Mouse (Mus musculus): ENCODE data around the gene Mgat4b. TPM values are rescaled to one million over a fixed set of nuclear protein-coding genes. Genes with fewer than 3 reads are reported as not detected.

The Mgat4b gene
- polyA plus RNA-seq, 1 experiment, result 89.2 TPM

GRCm38 (mm10) chr11:50277706-50278105, 67.0 kb downstream of the Mgat4b start:
- Histone ChIP-seq H3K36me3 (ENCODE audit: control insufficient read depth, insufficient read depth) (peaks cover 6% of the 10 kb centered on the region), H3K4me2 (ENCODE audit: low read depth) (no peak overlapping the region), H3K79me2 (ENCODE audit: control insufficient read depth, insufficient read depth) (peaks cover 96% of the 10 kb centered on the region), H3K27me3 (ENCODE audit: control insufficient read depth, insufficient read depth, insufficient read length) (no peaks in the 10 kb centered on the region), H3ac (ENCODE audit: control insufficient read depth, insufficient read length) (no peak overlapping the region), H3K4me3 (no peak overlapping the region)
- TF ChIP-seq SRF (IDR thresholded peaks at IDR 0.05; ENCODE audit: control insufficient read depth, insufficient read length, low read depth) (no peak), CEBPB (IDR thresholded peaks at IDR 0.05; ENCODE audit: insufficient read depth, poor library complexity, severe bottlenecking) (no peak), TCF3 (IDR thresholded peaks at IDR 0.05; ENCODE audit: insufficient read length, low read depth) (no peak), TCF12 (IDR thresholded peaks at IDR 0.05; ENCODE audit: insufficient read depth, poor library complexity, severe bottlenecking) (no peak), E2F4 (IDR thresholded peaks at IDR 0.05; ENCODE audit: insufficient read depth) (no peak), REST (IDR thresholded peaks at IDR 0.05; ENCODE audit: insufficient read depth, insufficient read length) (no peak), POLR2A (IDR thresholded peaks at IDR 0.05; ENCODE audit: insufficient read length, low read depth) (no peak), MAX (IDR thresholded peaks at IDR 0.05; ENCODE audit: low read depth) (no peak), MYOG (IDR thresholded peaks at IDR 0.05; ENCODE audit: control insufficient read depth in 1 of 3, insufficient read depth in 1 of 3, insufficient read length in 2 of 3, low read depth in 2 of 3) (no peak), MYOD1 (IDR thresholded peaks at IDR 0.05; ENCODE audit: control insufficient read depth in 1 of 3, insufficient read length in 2 of 3, low read depth in 2 of 3) (no peak), POLR2AphosphoS2 (IDR thresholded peaks at IDR 0.05; ENCODE audit: insufficient read length, low read depth) (no peak), USF1 (IDR thresholded peaks at IDR 0.05; ENCODE audit: low read depth) (no peak)

- no peak overlapping the region for H3K4me3 ChIP-seq
- H3ac ChIP-seq (ENCODE audit: control insufficient read depth, insufficient read length), result no peak overlapping the region
- H3K27me3 ChIP-seq (ENCODE audit: control insufficient read depth, insufficient read depth, insufficient read length), result no peaks in the 10 kb centered on the region
- TF ChIP-seq POLR2A (IDR thresholded peaks at IDR 0.05; ENCODE audit: insufficient read length, low read depth) (no peak), CEBPB (IDR thresholded peaks at IDR 0.05; ENCODE audit: insufficient read depth, poor library complexity, severe bottlenecking) (no peak), MYOG (IDR thresholded peaks at IDR 0.05; ENCODE audit: control insufficient read depth in 1 of 3, insufficient read depth in 1 of 3, insufficient read length in 2 of 3, low read depth in 2 of 3) (no peak), REST (IDR thresholded peaks at IDR 0.05; ENCODE audit: insufficient read depth, insufficient read length) (no peak), POLR2AphosphoS2 (IDR thresholded peaks at IDR 0.05; ENCODE audit: insufficient read length, low read depth) (no peak), SRF (IDR thresholded peaks at IDR 0.05; ENCODE audit: control insufficient read depth, insufficient read length, low read depth) (no peak), MAX (IDR thresholded peaks at IDR 0.05; ENCODE audit: low read depth) (no peak), E2F4 (IDR thresholded peaks at IDR 0.05; ENCODE audit: insufficient read depth) (no peak), TCF12 (IDR thresholded peaks at IDR 0.05; ENCODE audit: insufficient read depth, poor library complexity, severe bottlenecking) (no peak), TCF3 (IDR thresholded peaks at IDR 0.05; ENCODE audit: insufficient read length, low read depth) (no peak)
- peaks cover 96% of the 10 kb centered on the region for H3K79me2 ChIP-seq (ENCODE audit: control insufficient read depth, insufficient read depth)
- H3K36me3 ChIP-seq (ENCODE audit: control insufficient read depth, insufficient read depth), result peaks cover 6% of the 10 kb centered on the region
- H3K4me2 ChIP-seq (ENCODE audit: low read depth), result no peak overlapping the region
Measured at GRCm38 (mm10) chr11:50279005-50279404, 68.3 kb downstream of the Mgat4b start.

- no peak overlapping the region for H3K4me3 ChIP-seq
- no peak for TF ChIP-seq TCF12 (IDR thresholded peaks at IDR 0.05; ENCODE audit: insufficient read depth, poor library complexity, severe bottlenecking)
- no peak for TF ChIP-seq MAX (IDR thresholded peaks at IDR 0.05; ENCODE audit: low read depth)
- TF ChIP-seq POLR2A (IDR thresholded peaks at IDR 0.05; ENCODE audit: insufficient read length, low read depth), result no peak
- TF ChIP-seq USF1 (IDR thresholded peaks at IDR 0.05; ENCODE audit: low read depth), result no peak
- TF ChIP-seq MYOG (IDR thresholded peaks at IDR 0.05; ENCODE audit: control insufficient read depth in 1 of 3, insufficient read depth in 1 of 3, insufficient read length in 2 of 3, low read depth in 2 of 3), result no peak
- TF ChIP-seq POLR2AphosphoS2 (IDR thresholded peaks at IDR 0.05; ENCODE audit: insufficient read length, low read depth), result no peak
- TF ChIP-seq SRF (IDR thresholded peaks at IDR 0.05; ENCODE audit: control insufficient read depth, insufficient read length, low read depth), result no peak
- TF ChIP-seq E2F4 (IDR thresholded peaks at IDR 0.05; ENCODE audit: insufficient read depth), result no peak
- no peaks in the 10 kb centered on the region for H3K27me3 ChIP-seq (ENCODE audit: control insufficient read depth, insufficient read depth, insufficient read length)
- H3ac ChIP-seq (ENCODE audit: control insufficient read depth, insufficient read length), result no peak overlapping the region
- peaks cover 94% of the 10 kb centered on the region for H3K79me2 ChIP-seq (ENCODE audit: control insufficient read depth, insufficient read depth)
- peaks cover 6% of the 10 kb centered on the region for H3K36me3 ChIP-seq (ENCODE audit: control insufficient read depth, insufficient read depth)
- H3K4me2 ChIP-seq (ENCODE audit: low read depth), result no peak overlapping the region
Measured at GRCm38 (mm10) chr11:50280053-50280452, 69.4 kb downstream of the Mgat4b start.

Other genes starting within 250 kb of the Mgat4b start
- gene Rnf130, start 185.5 kb upstream of the Mgat4b start, polyA plus RNA-seq (2012; fragmentation: generic; extraction: Trizol), result not detected
- gene Tbc1d9b, start 79.5 kb upstream of the Mgat4b start, polyA plus RNA-seq (2012; fragmentation: generic; extraction: Trizol), result 36.6 TPM
- gene Mrnip, start 36.4 kb upstream of the Mgat4b start, polyA plus RNA-seq (2012; fragmentation: generic; extraction: Trizol), result 7.8 TPM
- 873 TPM for gene Sqstm1, start 63 bp upstream of the Mgat4b start, polyA plus RNA-seq (2012; fragmentation: generic; extraction: Trizol)
- gene Ltc4s, start 27.7 kb downstream of the Mgat4b start, polyA plus RNA-seq (2012; fragmentation: generic; extraction: Trizol), result 1.8 TPM
- gene Maml1, start 81.4 kb downstream of the Mgat4b start, polyA plus RNA-seq (2012; fragmentation: generic; extraction: Trizol), result 13.7 TPM
- 139 TPM for gene Canx, start 114.8 kb downstream of the Mgat4b start, polyA plus RNA-seq (2012; fragmentation: generic; extraction: Trizol)
- gene Cby3, start 143.6 kb downstream of the Mgat4b start, polyA plus RNA-seq (2012; fragmentation: generic; extraction: Trizol), result not detected
- 54.5 TPM for gene Hnrnph1, start 166.1 kb downstream of the Mgat4b start, polyA plus RNA-seq (2012; fragmentation: generic; extraction: Trizol)
- gene Rufy1, start 220.2 kb downstream of the Mgat4b start, polyA plus RNA-seq (2012; fragmentation: generic; extraction: Trizol), result 13.9 TPM